Mouse (Mus musculus): ENCODE measurements at regions not wholly inside any gene's neighbourhood (a gene's known extent, or its start where the extent isn't known, plus 50 kb on each side); places are given as distances from the start of the nearest gene placed in this dataset.

- Histone ChIP-seq H3K4me3 (ENCODE audit: low read depth, low read length) (no peak overlapping the region), H3K36me3 (ENCODE audit: control insufficient read depth, insufficient read depth, low read length) (no peaks in the 10 kb centered on the region), H3K9ac (ENCODE audit: low read length) (no peak overlapping the region), H3K27me3 (ENCODE audit: control insufficient read depth, insufficient read depth, low read length) (no peaks in the 10 kb centered on the region), H3K27ac (replicated peaks; ENCODE audit: low read depth, low read length) (no peak overlapping the region), H3K9me3 (ENCODE audit: control insufficient read depth, low read length) (no peaks in the 10 kb centered on the region; the same call in 1 of the 2 replicates), H3K4me1 (ENCODE audit: control insufficient read depth, insufficient read depth, low read length) (no peaks in the 10 kb centered on the region), H3K4me2 (ENCODE audit: low read depth, severe bottlenecking) (no peak overlapping the region)
- DNase-seq (ENCODE audit: low spot score) = no peak
- WGBS = 70% methylated on average over 11 of the region's 11 CpGs
- ATAC-seq (ENCODE audit: insufficient number of reproducible peaks, low FRiP score, low TSS enrichment, low read depth) = no peak
These were observed 65.4 kb upstream of the 1600014C23Rik start for GRCm38 (mm10) chr17:45798996-45799395.

- Histone ChIP-seq H3K27ac (replicated peaks; ENCODE audit: low read depth, low read length) (no peak overlapping the region), H3K9ac (ENCODE audit: low read length) (no peak overlapping the region), H3K36me3 (ENCODE audit: control insufficient read depth, insufficient read depth, low read length) (no peaks in the 10 kb centered on the region), H3K4me2 (ENCODE audit: low read depth, severe bottlenecking) (no peak overlapping the region), H3K4me1 (ENCODE audit: control insufficient read depth, insufficient read depth, low read length) (no peaks in the 10 kb centered on the region), H3K4me3 (ENCODE audit: low read depth, low read length) (no peak overlapping the region), H3K9me3 (ENCODE audit: control insufficient read depth, low read length) (no peaks in the 10 kb centered on the region; the same call in 1 of the 2 replicates), H3K27me3 (ENCODE audit: control insufficient read depth, insufficient read depth, low read length) (no peaks in the 10 kb centered on the region)
- 79% methylated on average over 8 of the region's 8 CpGs for WGBS
- ATAC-seq (ENCODE audit: insufficient number of reproducible peaks, low FRiP score, low TSS enrichment, low read depth) (no peak), DNase-seq (ENCODE audit: low spot score) (no peak)
These were observed 64.8 kb upstream of the 1600014C23Rik start for GRCm38 (mm10) chr17:45798456-45798855.

- no peak for ATAC-seq (ENCODE audit: insufficient number of reproducible peaks, low FRiP score, low TSS enrichment, low read depth)
- no peak overlapping the region for H3K4me2 ChIP-seq (ENCODE audit: low read depth, severe bottlenecking)
- no peaks in the 10 kb centered on the region; the same call in 1 of the 2 replicates for H3K9me3 ChIP-seq (ENCODE audit: control insufficient read depth, low read length)
- H3K27me3 ChIP-seq (ENCODE audit: control insufficient read depth, insufficient read depth, low read length) = no peaks in the 10 kb centered on the region
- no peaks in the 10 kb centered on the region for H3K4me1 ChIP-seq (ENCODE audit: control insufficient read depth, insufficient read depth, low read length)
- 78% methylated on average over 6 of the region's 6 CpGs for WGBS
- H3K27ac ChIP-seq (replicated peaks; ENCODE audit: low read depth, low read length) = no peak overlapping the region
- no peak for DNase-seq (ENCODE audit: low spot score)
- H3K9ac ChIP-seq (ENCODE audit: low read length) = no peak overlapping the region
- H3K4me3 ChIP-seq (ENCODE audit: low read depth, low read length) = no peak overlapping the region
- H3K36me3 ChIP-seq (ENCODE audit: control insufficient read depth, insufficient read depth, low read length) = no peaks in the 10 kb centered on the region
These were observed 63.5 kb upstream of the 1600014C23Rik start for GRCm38 (mm10) chr17:45797121-45797520.

- H3K27ac ChIP-seq (replicated peaks; ENCODE audit: low read depth, low read length) = no peak overlapping the region
- H3K4me3 ChIP-seq (ENCODE audit: low read depth, low read length) = no peak overlapping the region
- no peaks in the 10 kb centered on the region for H3K36me3 ChIP-seq (ENCODE audit: control insufficient read depth, insufficient read depth, low read length)
- 83% methylated on average over 7 of the region's 7 CpGs for WGBS
- no peak overlapping the region for H3K9ac ChIP-seq (ENCODE audit: low read length)
- no peaks in the 10 kb centered on the region for H3K27me3 ChIP-seq (ENCODE audit: control insufficient read depth, insufficient read depth, low read length)
- H3K4me1 ChIP-seq (ENCODE audit: control insufficient read depth, insufficient read depth, low read length) = no peaks in the 10 kb centered on the region
- no peak for DNase-seq (ENCODE audit: low spot score)
- H3K9me3 ChIP-seq (ENCODE audit: control insufficient read depth, low read length) = no peaks in the 10 kb centered on the region
- ATAC-seq (ENCODE audit: insufficient number of reproducible peaks, low FRiP score, low TSS enrichment, low read depth) = no peak
- no peak overlapping the region for H3K4me2 ChIP-seq (ENCODE audit: low read depth, severe bottlenecking)
These were observed 61.3 kb upstream of the 1600014C23Rik start for GRCm38 (mm10) chr17:45794926-45795325.

GRCm38 (mm10) chr17:45790959-45791520 is 57.4 kb upstream of the 1600014C23Rik start:
- Histone ChIP-seq H3K9me3 (ENCODE audit: control insufficient read depth, low read length) (no peaks in the 10 kb centered on the region), H3K36me3 (ENCODE audit: control insufficient read depth, insufficient read depth, low read length) (no peaks in the 10 kb centered on the region), H3K4me1 (ENCODE audit: control insufficient read depth, insufficient read depth, low read length) (no peaks in the 10 kb centered on the region), H3K27me3 (ENCODE audit: control insufficient read depth, insufficient read depth, low read length) (no peaks in the 10 kb centered on the region), H3K4me2 (ENCODE audit: low read depth, severe bottlenecking) (no peak overlapping the region), H3K4me3 (ENCODE audit: low read depth, low read length) (no peak overlapping the region), H3K9ac (ENCODE audit: low read length) (no peak overlapping the region), H3K27ac (replicated peaks; ENCODE audit: low read depth, low read length) (no peak overlapping the region)
- WGBS = 81% methylated on average over 8 of the region's 8 CpGs
- ATAC-seq (ENCODE audit: insufficient number of reproducible peaks, low FRiP score, low TSS enrichment, low read depth) (no peak), DNase-seq (ENCODE audit: low spot score) (no peak)

- Histone ChIP-seq H3K9ac (ENCODE audit: low read length) (no peak overlapping the region), H3K4me3 (ENCODE audit: low read depth, low read length) (no peak overlapping the region), H3K36me3 (ENCODE audit: control insufficient read depth, insufficient read depth, low read length) (no peaks in the 10 kb centered on the region), H3K9me3 (ENCODE audit: control insufficient read depth, low read length) (no peaks in the 10 kb centered on the region), H3K4me2 (ENCODE audit: low read depth, severe bottlenecking) (no peak overlapping the region), H3K4me1 (ENCODE audit: control insufficient read depth, insufficient read depth, low read length) (no peaks in the 10 kb centered on the region), H3K27ac (replicated peaks; ENCODE audit: low read depth, low read length) (no peak overlapping the region), H3K27me3 (ENCODE audit: control insufficient read depth, insufficient read depth, low read length) (no peaks in the 10 kb centered on the region)
- no peak for DNase-seq (ENCODE audit: low spot score)
- no peak for ATAC-seq (ENCODE audit: insufficient number of reproducible peaks, low FRiP score, low TSS enrichment, low read depth)
- 49% methylated on average over 6 of the region's 6 CpGs for WGBS
These were observed 56.1 kb upstream of the 1600014C23Rik start for GRCm38 (mm10) chr17:45789777-45790176.

- no peak overlapping the region for H3K27ac ChIP-seq (replicated peaks; ENCODE audit: low read depth, low read length)
- no peaks in the 10 kb centered on the region for H3K27me3 ChIP-seq (ENCODE audit: control insufficient read depth, insufficient read depth, low read length)
- no peak overlapping the region for H3K4me2 ChIP-seq (ENCODE audit: low read depth, severe bottlenecking)
- H3K4me3 ChIP-seq (ENCODE audit: low read depth, low read length) = no peak overlapping the region
- 89% methylated on average over 10 of the region's 10 CpGs for WGBS
- ATAC-seq (ENCODE audit: insufficient number of reproducible peaks, low FRiP score, low TSS enrichment, low read depth) (no peak), DNase-seq (ENCODE audit: low spot score) (no peak)
- H3K9ac ChIP-seq (ENCODE audit: low read length) = no peak overlapping the region
- H3K36me3 ChIP-seq (ENCODE audit: control insufficient read depth, insufficient read depth, low read length) = no peaks in the 10 kb centered on the region
- no peaks in the 10 kb centered on the region for H3K9me3 ChIP-seq (ENCODE audit: control insufficient read depth, low read length)
- H3K4me1 ChIP-seq (ENCODE audit: control insufficient read depth, insufficient read depth, low read length) = no peaks in the 10 kb centered on the region
These were observed 51.3 kb upstream of the 1600014C23Rik start for GRCm38 (mm10) chr17:45784905-45785304.

GRCm38 (mm10) chr17:45784496-45784895 is 50.9 kb upstream of the 1600014C23Rik start:
- no peak for DNase-seq (ENCODE audit: low spot score)
- Histone ChIP-seq H3K4me2 (ENCODE audit: low read depth, severe bottlenecking) (no peak overlapping the region), H3K27me3 (ENCODE audit: control insufficient read depth, insufficient read depth, low read length) (no peaks in the 10 kb centered on the region), H3K9me3 (ENCODE audit: control insufficient read depth, low read length) (no peaks in the 10 kb centered on the region), H3K27ac (replicated peaks; ENCODE audit: low read depth, low read length) (no peak overlapping the region), H3K4me3 (ENCODE audit: low read depth, low read length) (no peak overlapping the region), H3K36me3 (ENCODE audit: control insufficient read depth, insufficient read depth, low read length) (no peaks in the 10 kb centered on the region), H3K4me1 (ENCODE audit: control insufficient read depth, insufficient read depth, low read length) (no peaks in the 10 kb centered on the region), H3K9ac (ENCODE audit: low read length) (no peak overlapping the region)
- ATAC-seq (ENCODE audit: insufficient number of reproducible peaks, low FRiP score, low TSS enrichment, low read depth) = no peak
- 93% methylated on average over 5 of the region's 5 CpGs for WGBS

Measured in limb, embryonic 11.5 days (tissue).